In genomic region chr1:174860407-174861118, GRCm38 (mm10) we compare ENCODE assay signal across 15 mouse cellular contexts.
DNase-seq lines count a peak whose midpoint lies in the region; ATAC-seq lines count a peak whose summit lies in the region.
"Had no signal": no experiment of that assay in that cellular context is flagged by ENCODE, and none has a peak within 500 bp of the region (broad histone marks: within the 10 kb centered on the region; RNA-seq: fewer than 3 reads in every experiment).

No protein-coding gene starts in this region.

- H3K9me3 ChIP-seq in lung, embryonic 16.5 days (ENCODE audit: control insufficient read depth, low read length) = no peaks in the 10 kb centered on the region
- no peaks in the 10 kb centered on the region for H3K9me3 ChIP-seq in kidney, embryonic 15.5 days (replicated peaks)
- H3K9me3 ChIP-seq: hindbrain, embryonic 15.5 days had no signal

- H3K36me3 ChIP-seq in lung, embryonic 16.5 days (ENCODE audit: control insufficient read depth, insufficient read depth, low read length) = no peaks in the 10 kb centered on the region
- no peaks in the 10 kb centered on the region for H3K36me3 ChIP-seq in kidney, embryonic 15.5 days
- H3K36me3 ChIP-seq: hindbrain, embryonic 15.5 days had no signal

- ATAC-seq in lung, embryonic 16.5 days (ENCODE audit: low read depth) = peak; percentile 73
- ATAC-seq in kidney, embryonic 15.5 days (replicated peaks; ENCODE audit: low FRiP score) = peak; percentile 99
- ATAC-seq: forebrain, postnatal 0 days had no signal

- H3K4me2 ChIP-seq in lung, embryonic 16.5 days (ENCODE audit: low read depth, low read length) = no peak overlapping the region
- H3K4me2 ChIP-seq in kidney, embryonic 15.5 days = no peak overlapping the region
- H3K4me2 ChIP-seq: heart, embryonic 11.5 days; hindbrain, embryonic 15.5 days had no signal

- WGBS in lung, embryonic 16.5 days = 52% methylated on average over 10 of the region's 10 CpGs
- WGBS in kidney, embryonic 15.5 days = 51% methylated on average over 10 of the region's 10 CpGs

- peak; percentile 44 to 54 for DNase-seq in cerebellum, postnatal 10 days
- no peak for DNase-seq in cerebellum, adult 9-11 months
- DNase-seq in lung, postnatal 14 days = no peak
- peak; percentile 22 for DNase-seq in lung, postnatal 36 days
- no peak for DNase-seq in frontal cortex, postnatal 10 days (ENCODE audit: low spot score in 2 of 2)
- no peak for DNase-seq in spleen, adult 18-20 months
- DNase-seq: adrenal gland, postnatal 36 days; cerebellum, adult 11-12 months; forebrain, postnatal 0 days had no signal

- H3K4me3 ChIP-seq in lung, embryonic 16.5 days (ENCODE audit: low read length) = no peak overlapping the region
- H3K4me3 ChIP-seq in kidney, embryonic 15.5 days (replicated peaks) = no peak overlapping the region
- H3K4me3 ChIP-seq: hindbrain, embryonic 15.5 days; layer of hippocampus, adult 2 months; myocyte had no signal

- H3K27ac ChIP-seq in lung, embryonic 16.5 days (ENCODE audit: low read length) = no peak overlapping the region
- H3K27ac ChIP-seq in kidney, embryonic 15.5 days = no peak overlapping the region
- H3K27ac ChIP-seq: hindbrain, embryonic 15.5 days; layer of hippocampus, adult 2 months had no signal

- H3K4me1 ChIP-seq in lung, embryonic 16.5 days (replicated peaks; ENCODE audit: control insufficient read depth, insufficient read depth, low read length) = no peaks in the 10 kb centered on the region
- H3K4me1 ChIP-seq in kidney, embryonic 15.5 days = peaks cover 12% of the 10 kb centered on the region; the same call in 1 of the 2 replicates
- H3K4me1 ChIP-seq: hindbrain, embryonic 15.5 days had no signal

- no peaks in the 10 kb centered on the region for H3K27me3 ChIP-seq in lung, embryonic 16.5 days (ENCODE audit: control insufficient read depth, insufficient read depth, low read depth, low read length)
- H3K27me3 ChIP-seq in kidney, embryonic 15.5 days = no peaks in the 10 kb centered on the region
- H3K27me3 ChIP-seq: hindbrain, embryonic 15.5 days had no signal

- H3K9ac ChIP-seq in lung, embryonic 16.5 days (ENCODE audit: low read length) = no peak overlapping the region
- no peak overlapping the region for H3K9ac ChIP-seq in kidney, embryonic 15.5 days
- H3K9ac ChIP-seq: forebrain, postnatal 0 days; hindbrain, embryonic 15.5 days had no signal

Comparison
In these comparisons a context has a peak if more than half of its experiments do, and no peak if none do; other contexts are left out.
1. DNase-seq: peak in cerebellum, postnatal 10 days (2 of 2) and lung, postnatal 36 days (single experiment); none in cerebellum, adult 9-11 months (single experiment), lung, postnatal 14 days (single experiment), frontal cortex, postnatal 10 days (0 of 2) and spleen, adult 18-20 months (0 of 2).